Mouse (Mus musculus) liver, embryonic 14.5 days (tissue): ENCODE results near the gene Arhgef7.

ENCODE experiments used
- CTCF ChIP-seq: IDR thresholded peaks from 2 replicates; pipeline ENCODE4 v1.5.1; 2016; ENCODE audit warnings: antibody characterized with exemption, low read depth, control low read depth
- EP300 ChIP-seq: IDR thresholded peaks from 2 replicates; pipeline ENCODE4 v1.6.1; 2016; ENCODE audit warnings: antibody characterized with exemption, low read depth

GRCm38 (mm10) chr8:11806252-11806651, 78.7 kb downstream of the Arhgef7 start:
- TF ChIP-seq EP300: no peak
- TF ChIP-seq CTCF: no peak
